Mouse (Mus musculus): ENCODE measurements around the gene Slc17a5. TPM values are rescaled to one million over a fixed set of nuclear protein-coding genes. Genes with fewer than 3 reads are reported as not detected.
"Not testable (repeated sequence)": the region's sequence is repeated elsewhere in the genome, so short reads cannot be mapped to it uniquely, and the experiment has no call there.

Slc17a5 gene
- total RNA-seq, 2 experiments from 2014 or later, result 17.8 to 19.8 TPM

GRCm38 (mm10) chr9:78488021-78488420 is 99.8 kb downstream of the Slc17a5 start:
- not testable (repeated sequence) for DNase-seq (ENCODE audit: low spot score in 2 of 2)

Other genes starting within 250 kb of the Slc17a5 start
- under 1 TPM in 1 of 2 experiments, not detected in 1; 0.88 TPM for gene Gsta2, start 232.3 kb downstream of the Slc17a5 start, total RNA-seq (2021)
- gene Dppa5a, start 219.9 kb downstream of the Slc17a5 start, total RNA-seq (2021), result not detected
- not detected for gene Ooep, start 209.3 kb downstream of the Slc17a5 start, total RNA-seq (2021)
- gene Ddx43, start 192.3 kb downstream of the Slc17a5 start, total RNA-seq (2021), result not detected
- gene Cgas, start 144.8 kb downstream of the Slc17a5 start, total RNA-seq (2021), result under 1 TPM; 0.40 to 0.65 TPM
- gene Mto1, start 139.8 kb downstream of the Slc17a5 start, total RNA-seq (2021), result 10 to 100 TPM; 25.3 to 25.7 TPM
- under 1 TPM in 1 of 2 experiments, not detected in 1; 0.42 TPM for gene Gm17324, start 139.3 kb downstream of the Slc17a5 start, total RNA-seq (2021)
- 1,000 to 10,000 TPM; 2,328 to 2,361 TPM for gene Eef1a1, start 98.9 kb downstream of the Slc17a5 start, total RNA-seq (2021)
- under 1 TPM; 0.45 to 0.91 TPM for gene Cd109, start 27.5 kb upstream of the Slc17a5 start, total RNA-seq (2021)